Mouse (Mus musculus) monocyte, adult 5-6 weeks (primary cell): ENCODE results near the gene Ecd. TPM values are rescaled to one million over a fixed set of nuclear protein-coding genes. Genes with fewer than 3 reads are reported as not detected.
"Not testable (repeated sequence)": the region's sequence is repeated elsewhere in the genome, so short reads cannot be mapped to it uniquely, and the experiment has no call there.

ENCODE experiments used
- ATAC-seq: fragments of 153-309, 156-312 bp; replicated peaks from 2 replicates; pipeline ENCODE4 v1.8.0; 2017; ENCODE audit warnings: mild to moderate bottlenecking; ENCODE audit not compliant: low TSS enrichment, insufficient number of reproducible peaks, severe bottlenecking, poor library complexity, low FRiP score
- total RNA-seq: library from RNA; stranded (forward); fragments of 200-1000, 200-491, 200-594 nt; gene quantifications from 3 replicates; pipeline ENCODE4 v1.2.3, GENCODE M21; 2017

Ecd gene
- total RNA-seq, 1 experiment from 2014 or later, result 37.4 TPM

GRCm38 (mm10) chr14:20340149-20340548, 7.8 kb downstream of the Ecd start:
- 0 out of 2 replicates have a peak, but pooled peaks have one; percentile 50 for ATAC-seq

GRCm38 (mm10) chr14:20339415-20339814, 8.5 kb downstream of the Ecd start:
- ATAC-seq, result no peak

GRCm38 (mm10) chr14:20331316-20331715, 16.6 kb downstream of the Ecd start:
- no peak for ATAC-seq

GRCm38 (mm10) chr14:20328474-20328873, 19.4 kb downstream of the Ecd start:
- ATAC-seq, result no peak

GRCm38 (mm10) chr14:20324196-20324595, 23.7 kb downstream of the Ecd start:
- ATAC-seq, result no peak

- no peak for ATAC-seq
These were observed 28.5 kb downstream of the Ecd start for GRCm38 (mm10) chr14:20319420-20319819.

- ATAC-seq, result no peak
These were observed 32.8 kb downstream of the Ecd start for GRCm38 (mm10) chr14:20315137-20315536.

- ATAC-seq, result not testable (repeated sequence)
These were observed 42.8 kb downstream of the Ecd start for GRCm38 (mm10) chr14:20305085-20305484.

GRCm38 (mm10) chr14:20298131-20298530, 49.8 kb downstream of the Ecd start:
- ATAC-seq, result peak; percentile 69

- ATAC-seq, result no peak
These were observed 50.3 kb downstream of the Ecd start for GRCm38 (mm10) chr14:20297616-20298015.

- no peak for ATAC-seq
These were observed 53.0 kb downstream of the Ecd start for GRCm38 (mm10) chr14:20294947-20295346.

- peak; percentile 97 for ATAC-seq
These were observed 53.6 kb downstream of the Ecd start, which contains the start of gene Nudt13 for GRCm38 (mm10) chr14:20294117-20294892. Gene Nudt13 (plus strand): TSS chr14:20294697.

GRCm38 (mm10) chr14:20291391-20291790, 56.5 kb downstream of the Ecd start:
- no peak for ATAC-seq

Other genes with a start within 250 kb of the Ecd start
- gene Saysd1, start 209.6 kb downstream of the Ecd start, total RNA-seq, result 1.8 to 5.9 TPM (median 3.9 TPM) in 3 replicates
- 0.67 to 21.9 TPM (median 2.6 TPM) in 3 replicates for gene Kcnk5, start 166.3 kb downstream of the Ecd start, total RNA-seq
- not detected in 3 replicates for gene Kcnk16, start 78.9 kb downstream of the Ecd start, total RNA-seq
- gene Nudt13, start 53.4 kb downstream of the Ecd start, total RNA-seq, result 14.6 to 42.4 TPM (median 23.3 TPM) in 3 replicates
- 14.5 to 42.0 TPM (median 34.5 TPM) in 3 replicates for gene Fam149b, start within 50 bp of the Ecd start, total RNA-seq
- 58.2 to 124 TPM (median 61.8 TPM) in 3 replicates for gene Dnajc9, start 40.8 kb upstream of the Ecd start, total RNA-seq
- 24.2 to 43.4 TPM (median 27.0 TPM) in 3 replicates for gene Mrps16, start 45.5 kb upstream of the Ecd start, total RNA-seq
- gene Cfap70, start 104.1 kb upstream of the Ecd start, total RNA-seq, result not detected in 3 replicates
- 70.7 to 97.0 TPM (median 87.2 TPM) in 3 replicates for gene Anxa7, start 132.0 kb upstream of the Ecd start, total RNA-seq
- 0.43 to 1.9 TPM in 2 of 3 replicates, not detected in the other for gene Mss51, start 148.8 kb upstream of the Ecd start, total RNA-seq
- 41.3 to 101 TPM (median 45.1 TPM) in 3 replicates for gene Ppp3cb, start 198.5 kb upstream of the Ecd start, total RNA-seq